Mouse (Mus musculus) kidney, adult 10 weeks (tissue): ENCODE data around the gene Ube2l6. TPM values are rescaled to one million over a fixed set of nuclear protein-coding genes. Genes with fewer than 3 reads are reported as not detected.

ENCODE experiments used
- polyA plus RNA-seq: library from polyadenylated mRNA; stranded (reverse); fragments of 350-450 nt; fragmentation: Illumina TruSeq; extraction: RNeasy Lipid Tissue Mini Kit (QIAGEN cat#74804); gene quantifications from one replicate; pipeline ENCODE4 v1.2.3, GENCODE M21; 2014; ENCODE audit warnings: low read depth, low replicate concordance

The Ube2l6 gene
- polyA plus RNA-seq: 8.4 TPM

GRCm38 (mm10) chr2:84798493-84798921 lies at the start of gene Ube2l6:
Gene Ube2l6, plus strand, starts transcription at chr2:84798828.

DNA sequence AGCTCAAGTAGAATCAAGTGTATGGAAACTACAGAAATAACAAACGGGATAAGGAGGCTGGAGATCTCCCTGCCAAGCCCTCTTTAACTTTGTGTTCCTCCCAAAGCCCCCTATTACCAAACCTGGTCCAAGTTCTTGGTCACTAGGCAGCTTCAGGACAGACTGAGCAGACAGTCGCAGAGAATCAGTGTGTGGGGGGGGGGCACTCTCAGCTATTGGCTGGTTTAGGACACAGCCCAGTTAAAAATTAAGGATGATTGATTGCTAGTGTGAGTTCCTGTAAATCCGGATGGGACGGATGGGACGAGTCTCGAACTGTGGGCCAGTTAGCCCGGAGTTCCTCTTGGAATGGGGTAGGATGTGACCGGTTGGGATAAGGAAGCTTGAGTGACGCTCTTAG lies 23.4 kb upstream of the Ube2l6 start, which contains the start of gene Serping1:
Gene Serping1, minus strand, starts transcription at position 204 of the 400 bp plus-strand sequence.

DNA sequence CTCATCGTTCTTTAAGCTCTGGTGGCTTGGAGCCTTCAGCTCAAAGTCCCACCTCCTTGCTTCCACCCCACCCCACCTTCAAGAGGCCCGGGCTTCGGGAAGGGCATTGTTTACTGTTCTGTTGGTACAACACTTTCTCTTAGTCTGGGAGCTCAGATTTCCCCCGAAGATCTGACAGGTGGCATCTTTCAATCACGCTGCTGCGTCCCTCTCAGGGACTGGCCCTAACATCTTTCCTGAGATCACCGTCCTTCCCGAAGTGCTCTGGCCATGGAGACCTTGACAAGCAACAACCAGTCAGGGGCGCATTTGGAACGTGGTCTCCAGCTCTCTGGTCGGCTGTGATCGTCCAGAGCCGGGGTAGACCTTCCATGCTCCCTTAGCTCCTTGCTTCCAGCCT lies 23.9 kb downstream of the Ube2l6 start, which contains the start of gene Smtnl1:
Gene Smtnl1, minus strand, starts transcription at position 101 of the 400 bp plus-strand sequence.

GRCm38 (mm10) chr2:84826488-84827282 lies 28.1 kb downstream of the Ube2l6 start, which contains the start of gene Timm10:
Gene Timm10, plus strand, starts transcription at chr2:84826997.

GRCm38 (mm10) chr2:84838593-84838949 lies 39.9 kb downstream of the Ube2l6 start, which contains the start of gene Slc43a1:
Gene Slc43a1, plus strand, starts transcription at chr2:84838850.

Other genes with a start within 250 kb of the Ube2l6 start
- gene Ctnnd1, start 148.1 kb upstream of the Ube2l6 start, polyA plus RNA-seq: 200 TPM
- gene Btbd18, start 139.7 kb upstream of the Ube2l6 start, polyA plus RNA-seq: not detected
- 10.5 TPM for gene Selenoh, start 128.1 kb upstream of the Ube2l6 start, polyA plus RNA-seq
- gene Gm28635, start 120.8 kb upstream of the Ube2l6 start, polyA plus RNA-seq: not detected
- gene Med19, start 120.4 kb upstream of the Ube2l6 start, polyA plus RNA-seq: 45.8 TPM
- 203 TPM for gene Tmx2, start 119.7 kb upstream of the Ube2l6 start, polyA plus RNA-seq
- 79.5 TPM for gene Zdhhc5, start 83.6 kb upstream of the Ube2l6 start, polyA plus RNA-seq
- 18.6 TPM for gene Clp1, start 71.5 kb upstream of the Ube2l6 start, polyA plus RNA-seq
- gene Ypel4, start 64.8 kb upstream of the Ube2l6 start, polyA plus RNA-seq: not detected
- gene Gm19426, start 55.2 kb upstream of the Ube2l6 start, polyA plus RNA-seq: not detected
- 26.3 TPM for gene Serping1, start 23.4 kb upstream of the Ube2l6 start, polyA plus RNA-seq
- gene Smtnl1, start 23.8 kb downstream of the Ube2l6 start, polyA plus RNA-seq: not detected
- gene Timm10, start 28.2 kb downstream of the Ube2l6 start, polyA plus RNA-seq: 2.6 TPM
- gene Slc43a1, start 40.0 kb downstream of the Ube2l6 start, polyA plus RNA-seq: 0.36 TPM
- gene Rtn4rl2, start 87.9 kb downstream of the Ube2l6 start, polyA plus RNA-seq: not detected
- 31.6 TPM for gene Slc43a3, start 137.8 kb downstream of the Ube2l6 start, polyA plus RNA-seq
- gene Prg2, start 181.6 kb downstream of the Ube2l6 start, polyA plus RNA-seq: not detected
- gene Prg3, start 189.4 kb downstream of the Ube2l6 start, polyA plus RNA-seq: not detected
- gene Ssrp1, start 238.4 kb downstream of the Ube2l6 start, polyA plus RNA-seq: 85.3 TPM
- gene P2rx3, start 238.6 kb downstream of the Ube2l6 start, polyA plus RNA-seq: not detected
- gene Tnks1bp1, start 249.2 kb downstream of the Ube2l6 start, polyA plus RNA-seq: 0.69 TPM